Mouse (Mus musculus): ENCODE measurements around the gene Akap3. TPM values are rescaled to one million over a fixed set of nuclear protein-coding genes. Genes with fewer than 3 reads are reported as not detected.
A peak's percentile ranks its signal among the peaks of the same experiment; 100 is the strongest.

Gene Akap3
- not detected in 2 replicates for polyA plus RNA-seq (2015; fragmentation: Nextera tagmentation; extraction: Ambion mirVana)

DNA sequence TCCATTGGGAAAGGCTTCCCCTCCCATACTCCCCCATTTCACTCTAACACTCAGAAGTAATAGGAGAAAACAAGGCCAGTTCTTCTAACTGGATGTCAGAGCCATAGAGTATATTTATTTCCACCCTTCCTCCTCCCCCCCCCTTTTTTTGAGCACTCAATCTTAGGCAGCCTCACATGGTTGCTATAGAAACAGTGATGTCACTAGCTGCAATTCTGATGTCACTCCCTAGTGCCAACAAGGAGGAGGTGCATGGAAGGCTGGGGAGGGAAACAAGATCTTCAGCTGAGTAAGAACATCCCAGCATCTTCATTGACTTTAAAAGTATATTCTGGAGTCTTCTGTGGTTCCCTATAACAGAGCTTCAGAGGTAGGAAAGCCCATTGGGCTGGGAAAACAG, at the start of gene Akap3:
Gene Akap3, plus strand, starts transcription at position 218 of the 400 bp plus-strand sequence.
- no peak within 1 kb of the TSS for H3K9ac ChIP-seq (ENCODE audit: low read depth, low read length)
- no peak for TF ChIP-seq CTCF (IDR thresholded peaks at IDR 0.05; ENCODE audit: low read depth)
- H3K9me3 ChIP-seq (ENCODE audit: control insufficient read depth): no peaks in the 10 kb centered on the region
- no peaks in the 10 kb centered on the region for H3K36me3 ChIP-seq (ENCODE audit: control insufficient read depth, insufficient read depth)
- H3K27me3 ChIP-seq (replicated peaks; ENCODE audit: control insufficient read depth, insufficient read depth, low read length): no peaks in the 10 kb centered on the region
- H3K4me3 ChIP-seq (ENCODE audit: low read depth, low read length): no peak within 1 kb of the TSS
- H3K27ac ChIP-seq (ENCODE audit: low read depth, low read length): no peak within 1 kb of the TSS
- peaks cover 6% of the 10 kb centered on the region for H3K4me1 ChIP-seq (replicated peaks; ENCODE audit: control insufficient read depth, insufficient read depth, low read length)
- no peak for ATAC-seq
- no peak within 1 kb of the TSS for H3K4me2 ChIP-seq (replicated peaks; ENCODE audit: low read depth)

DNA sequence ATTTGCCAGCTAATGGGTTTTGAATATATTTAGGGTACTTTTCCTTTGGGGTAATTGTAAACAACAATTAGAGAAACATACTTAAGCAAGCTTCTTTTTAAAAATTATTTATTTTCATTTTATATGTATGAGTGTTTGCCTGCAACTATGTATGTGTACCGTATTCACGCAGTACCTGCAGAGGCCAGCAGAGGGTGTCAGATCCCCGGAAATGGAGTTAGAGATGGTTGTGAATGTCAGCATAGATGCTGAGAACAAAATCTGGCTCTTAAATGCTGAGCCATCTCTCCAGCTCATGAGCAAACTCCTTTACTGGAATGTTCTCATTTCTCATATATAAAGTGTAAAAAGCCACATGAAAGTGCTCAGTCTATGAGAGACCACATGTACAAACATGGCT, 46.1 kb upstream of the Akap3 start:
- ATAC-seq: no peak
- Histone ChIP-seq H3K4me2 (replicated peaks; ENCODE audit: low read depth) (no peak overlapping the region), H3K9me3 (ENCODE audit: control insufficient read depth) (no peaks in the 10 kb centered on the region), H3K27me3 (replicated peaks; ENCODE audit: control insufficient read depth, insufficient read depth, low read length) (no peaks in the 10 kb centered on the region), H3K36me3 (ENCODE audit: control insufficient read depth, insufficient read depth) (no peaks in the 10 kb centered on the region), H3K27ac (ENCODE audit: low read depth, low read length) (no peak overlapping the region), H3K4me1 (replicated peaks; ENCODE audit: control insufficient read depth, insufficient read depth, low read length) (no peaks in the 10 kb centered on the region), H3K4me3 (ENCODE audit: low read depth, low read length) (no peak overlapping the region), H3K9ac (ENCODE audit: low read depth, low read length) (no peak overlapping the region)
- peak; percentile 48 for TF ChIP-seq CTCF (IDR thresholded peaks at IDR 0.05; ENCODE audit: low read depth)
- 88% methylated on average over 3 of the region's 3 CpGs for WGBS

DNA sequence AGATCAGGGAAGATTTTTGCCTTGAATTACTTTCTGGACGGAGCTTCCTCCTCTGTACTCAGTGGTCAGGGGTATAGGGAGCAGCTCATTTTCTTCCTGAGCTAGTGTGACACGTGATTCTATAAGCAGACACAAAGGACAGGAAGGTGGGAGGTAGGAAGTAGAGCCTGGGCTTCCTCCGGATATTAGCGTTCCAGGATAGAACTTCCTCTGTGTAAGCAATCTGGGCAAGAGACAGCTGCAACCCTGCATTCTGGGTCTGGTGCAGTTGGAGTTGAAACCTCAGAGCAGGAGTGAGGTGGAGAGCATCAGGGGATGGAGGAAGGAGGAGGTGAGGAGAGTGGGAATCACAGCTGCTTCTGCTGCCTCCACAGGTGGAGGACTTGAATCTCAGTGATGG, 44.8 kb upstream of the Akap3 start:
- no peaks in the 10 kb centered on the region for H3K4me1 ChIP-seq (replicated peaks; ENCODE audit: control insufficient read depth, insufficient read depth, low read length)
- H3K4me3 ChIP-seq (ENCODE audit: low read depth, low read length): no peak overlapping the region
- H3K9me3 ChIP-seq (ENCODE audit: control insufficient read depth): no peaks in the 10 kb centered on the region
- H3K36me3 ChIP-seq (ENCODE audit: control insufficient read depth, insufficient read depth): no peaks in the 10 kb centered on the region
- H3K27me3 ChIP-seq (replicated peaks; ENCODE audit: control insufficient read depth, insufficient read depth, low read length): no peaks in the 10 kb centered on the region
- H3K27ac ChIP-seq (ENCODE audit: low read depth, low read length): no peak overlapping the region
- TF ChIP-seq CTCF (IDR thresholded peaks at IDR 0.05; ENCODE audit: low read depth): no peak
- ATAC-seq: no peak
- no peak overlapping the region for H3K9ac ChIP-seq (ENCODE audit: low read depth, low read length)
- WGBS: 55% methylated on average over 4 of the region's 4 CpGs
- H3K4me2 ChIP-seq (replicated peaks; ENCODE audit: low read depth): no peak overlapping the region

DNA sequence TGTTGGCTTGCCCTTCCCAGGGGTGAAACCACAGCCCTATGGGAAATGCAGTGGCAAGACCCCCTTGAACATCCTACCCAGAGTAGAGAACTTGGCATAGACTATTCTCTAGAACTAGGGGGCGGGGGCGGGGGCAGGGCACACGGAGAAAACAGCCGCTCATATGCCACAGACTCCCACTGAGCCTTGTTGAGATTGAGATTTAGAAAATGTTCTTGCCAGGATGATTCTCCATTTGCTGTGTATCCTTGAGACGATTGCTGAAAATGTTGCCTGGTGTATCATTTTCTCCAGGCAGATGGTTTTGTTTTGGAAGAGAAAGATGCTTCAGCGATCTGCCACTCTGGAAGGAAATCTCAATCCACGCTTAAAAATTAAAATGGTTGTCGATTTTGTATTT, 44.3 kb upstream of the Akap3 start:
- 84% methylated on average over 8 of the region's 8 CpGs for WGBS
- Histone ChIP-seq H3K4me2 (replicated peaks; ENCODE audit: low read depth) (no peak overlapping the region), H3K4me3 (ENCODE audit: low read depth, low read length) (no peak overlapping the region), H3K27ac (ENCODE audit: low read depth, low read length) (no peak overlapping the region), H3K36me3 (ENCODE audit: control insufficient read depth, insufficient read depth) (no peaks in the 10 kb centered on the region), H3K4me1 (replicated peaks; ENCODE audit: control insufficient read depth, insufficient read depth, low read length) (no peaks in the 10 kb centered on the region), H3K9ac (ENCODE audit: low read depth, low read length) (no peak overlapping the region), H3K27me3 (replicated peaks; ENCODE audit: control insufficient read depth, insufficient read depth, low read length) (no peaks in the 10 kb centered on the region), H3K9me3 (ENCODE audit: control insufficient read depth) (no peaks in the 10 kb centered on the region)
- ATAC-seq: no peak
- no peak for TF ChIP-seq CTCF (IDR thresholded peaks at IDR 0.05; ENCODE audit: low read depth)

- no peak for ATAC-seq
- Histone ChIP-seq H3K27ac (ENCODE audit: low read depth, low read length) (no peak overlapping the region), H3K36me3 (ENCODE audit: control insufficient read depth, insufficient read depth) (no peaks in the 10 kb centered on the region), H3K9me3 (ENCODE audit: control insufficient read depth) (no peaks in the 10 kb centered on the region), H3K27me3 (replicated peaks; ENCODE audit: control insufficient read depth, insufficient read depth, low read length) (no peaks in the 10 kb centered on the region), H3K9ac (ENCODE audit: low read depth, low read length) (no peak overlapping the region), H3K4me2 (replicated peaks; ENCODE audit: low read depth) (no peak overlapping the region), H3K4me1 (replicated peaks; ENCODE audit: control insufficient read depth, insufficient read depth, low read length) (no peaks in the 10 kb centered on the region), H3K4me3 (ENCODE audit: low read depth, low read length) (no peak overlapping the region)
- WGBS: 86% methylated on average over 4 of the region's 4 CpGs
- no peak for TF ChIP-seq CTCF (IDR thresholded peaks at IDR 0.05; ENCODE audit: low read depth)
Observed at GRCm38 (mm10) chr6:126811481-126811880, 41.4 kb upstream of the Akap3 start.

DNA sequence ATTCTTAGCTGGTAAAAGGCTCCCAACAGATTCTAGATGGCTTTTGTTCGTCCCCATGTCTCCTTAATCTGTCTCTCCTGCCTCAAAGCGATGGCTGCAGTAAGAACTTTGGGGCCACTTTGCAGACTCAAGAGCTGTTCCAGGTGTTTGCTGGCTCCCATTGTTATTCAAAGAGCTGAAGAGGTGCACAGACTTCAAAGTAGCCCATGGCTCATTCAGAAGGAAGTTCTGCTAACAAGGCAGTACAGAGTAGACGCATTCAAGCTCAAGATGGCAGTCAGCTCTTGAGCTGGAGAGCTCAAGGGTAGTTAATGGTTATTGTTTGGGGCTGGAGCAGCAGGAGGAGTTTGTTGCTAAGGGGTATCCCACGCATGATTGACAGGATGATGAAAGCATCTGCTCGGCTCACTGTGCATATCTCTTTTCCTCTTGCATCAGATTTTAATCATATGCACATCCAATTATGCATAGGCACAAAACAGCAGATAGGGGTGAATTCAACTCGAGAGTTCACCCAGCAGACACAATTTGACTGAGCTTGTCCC, 37.6 kb upstream of the Akap3 start:
- Histone ChIP-seq H3K4me3 (ENCODE audit: low read depth, low read length) (no peak overlapping the region), H3K9me3 (ENCODE audit: control insufficient read depth) (no peaks in the 10 kb centered on the region), H3K4me2 (replicated peaks; ENCODE audit: low read depth) (no peak overlapping the region), H3K36me3 (ENCODE audit: control insufficient read depth, insufficient read depth) (peaks cover 7% of the 10 kb centered on the region), H3K27me3 (replicated peaks; ENCODE audit: control insufficient read depth, insufficient read depth, low read length) (no peaks in the 10 kb centered on the region), H3K4me1 (replicated peaks; ENCODE audit: control insufficient read depth, insufficient read depth, low read length) (no peaks in the 10 kb centered on the region), H3K27ac (ENCODE audit: low read depth, low read length) (no peak overlapping the region), H3K9ac (ENCODE audit: low read depth, low read length) (no peak overlapping the region)
- no peak for TF ChIP-seq CTCF (IDR thresholded peaks at IDR 0.05; ENCODE audit: low read depth)
- WGBS: 76% methylated on average over 6 of the region's 6 CpGs
- no peak for ATAC-seq

DNA sequence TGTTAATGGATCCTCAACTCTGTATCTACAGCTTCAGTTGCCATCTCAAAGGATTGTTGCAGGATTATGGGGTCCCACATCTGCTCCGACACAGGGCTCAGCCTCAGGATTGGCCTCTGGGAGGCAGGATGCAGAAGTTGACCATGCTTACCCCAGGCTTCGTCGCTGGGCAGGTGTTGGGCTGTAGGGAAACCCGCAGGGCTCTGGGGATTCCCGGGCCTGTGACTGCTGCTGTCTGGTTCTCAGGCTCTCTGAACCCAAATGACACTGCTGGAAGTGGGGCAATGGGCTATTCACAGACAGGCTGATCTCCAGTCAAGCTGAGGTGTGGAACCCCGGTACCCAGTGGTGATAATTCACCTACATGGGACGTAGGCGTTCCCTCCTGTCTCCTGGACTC, 36.6 kb upstream of the Akap3 start:
- Histone ChIP-seq H3K4me1 (replicated peaks; ENCODE audit: control insufficient read depth, insufficient read depth, low read length) (no peaks in the 10 kb centered on the region), H3K4me3 (ENCODE audit: low read depth, low read length) (no peak overlapping the region), H3K27ac (ENCODE audit: low read depth, low read length) (no peak overlapping the region), H3K36me3 (ENCODE audit: control insufficient read depth, insufficient read depth) (peaks cover 16% of the 10 kb centered on the region), H3K9me3 (ENCODE audit: control insufficient read depth) (no peaks in the 10 kb centered on the region), H3K27me3 (replicated peaks; ENCODE audit: control insufficient read depth, insufficient read depth, low read length) (no peaks in the 10 kb centered on the region), H3K9ac (ENCODE audit: low read depth, low read length) (no peak overlapping the region), H3K4me2 (replicated peaks; ENCODE audit: low read depth) (no peak overlapping the region)
- WGBS: 88% methylated on average over 8 of the region's 8 CpGs
- TF ChIP-seq CTCF (IDR thresholded peaks at IDR 0.05; ENCODE audit: low read depth): no peak
- no peak for ATAC-seq

Data from intestine, postnatal 0 days (tissue).